Mouse (Mus musculus): ENCODE measurements around the gene Aldh16a1. TPM values are rescaled to one million over a fixed set of nuclear protein-coding genes. Genes with fewer than 3 reads are reported as not detected.
"Not testable (repeated sequence)": the region's sequence is repeated elsewhere in the genome, so short reads cannot be mapped to it uniquely, and the experiment has no call there.

Aldh16a1 gene
- polyA plus RNA-seq, 1 experiment from 2014 or later: 24.1 TPM

DNA sequence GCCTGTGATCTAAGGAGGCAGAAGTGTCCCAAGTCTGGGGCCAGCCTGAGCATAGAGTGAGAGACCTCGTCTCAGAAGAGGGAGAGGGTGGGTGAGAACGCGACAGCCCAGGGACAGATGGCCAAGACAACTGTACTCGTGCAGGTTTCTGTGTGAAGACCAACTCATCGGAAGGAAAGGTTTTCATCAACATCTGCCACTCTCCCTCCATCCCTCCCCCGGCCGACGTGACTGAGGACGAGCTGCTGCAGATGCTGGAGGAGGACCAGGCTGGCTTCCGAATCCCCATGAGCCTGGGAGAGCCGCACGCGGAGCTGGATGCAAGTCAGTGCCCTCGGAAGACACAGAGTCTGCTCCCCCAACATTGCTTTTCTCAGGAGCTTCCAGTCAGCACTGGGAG lies 3.1 kb upstream of the Aldh16a1 start:
- H3K27me3 ChIP-seq (ENCODE audit: control insufficient read depth, insufficient read depth, low read length): no peaks in the 10 kb centered on the region
- DNase-seq: no peak
- 86% methylated on average over 14 of the region's 14 CpGs for WGBS

DNA sequence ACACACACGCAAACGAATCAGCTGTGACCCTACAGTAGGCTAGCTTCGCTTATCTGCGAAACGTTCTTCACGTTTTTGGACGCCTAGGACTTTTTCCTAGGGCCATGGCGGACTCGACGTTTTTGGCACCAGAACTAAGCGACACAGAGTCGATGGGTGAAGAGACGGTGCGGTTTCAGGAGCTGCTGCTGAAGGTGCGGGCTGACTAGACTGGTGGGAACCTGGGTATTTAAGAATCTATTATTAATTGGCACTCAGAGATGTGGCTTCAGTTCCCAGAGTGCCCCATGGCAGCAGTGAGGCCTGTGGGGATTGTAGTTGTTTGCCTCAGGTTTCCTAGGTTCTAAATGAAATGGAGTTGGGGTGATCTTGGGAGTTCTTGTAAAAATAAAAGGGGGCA lies 1.8 kb upstream of the Aldh16a1 start:
- no peak overlapping the region for H3K4me3 ChIP-seq (replicated peaks; ENCODE audit: low read depth, low read length)
- no peaks in the 10 kb centered on the region for H3K9me3 ChIP-seq (ENCODE audit: control insufficient read depth, low read length)
- ATAC-seq (ENCODE audit: low FRiP score, low TSS enrichment): no peak
- no peaks in the 10 kb centered on the region for H3K27me3 ChIP-seq (ENCODE audit: control insufficient read depth, insufficient read depth, low read length)
- WGBS: 95% methylated on average over 15 of the region's 15 CpGs
- H3K4me1 ChIP-seq (ENCODE audit: control insufficient read depth, insufficient read depth, low read length): peaks cover 14% of the 10 kb centered on the region
- H3K9ac ChIP-seq (replicated peaks; ENCODE audit: low read length): no peak overlapping the region
- peaks cover 33% of the 10 kb centered on the region; the same call in 1 of the 2 replicates for H3K36me3 ChIP-seq (ENCODE audit: control insufficient read depth, insufficient read depth, low read length)
- H3K4me2 ChIP-seq (ENCODE audit: low read length): no peak overlapping the region
- no peak overlapping the region for H3K27ac ChIP-seq (replicated peaks; ENCODE audit: low read depth, low read length)
- DNase-seq: no peak

More for the DNA sequence above, 3.1 kb upstream of the Aldh16a1 start:
- Histone ChIP-seq H3K9ac (replicated peaks; ENCODE audit: low read length) (no peak overlapping the region), H3K4me2 (ENCODE audit: low read length) (no peak overlapping the region), H3K27ac (replicated peaks; ENCODE audit: low read depth, low read length) (no peak overlapping the region), H3K4me1 (ENCODE audit: control insufficient read depth, insufficient read depth, low read length) (peaks cover 18% of the 10 kb centered on the region), H3K4me3 (replicated peaks; ENCODE audit: low read depth, low read length) (no peak overlapping the region), H3K9me3 (ENCODE audit: control insufficient read depth, low read length) (no peaks in the 10 kb centered on the region), H3K36me3 (ENCODE audit: control insufficient read depth, insufficient read depth, low read length) (peaks cover 33% of the 10 kb centered on the region; the same call in 1 of the 2 replicates)
- ATAC-seq (ENCODE audit: low FRiP score, low TSS enrichment): no peak

DNA sequence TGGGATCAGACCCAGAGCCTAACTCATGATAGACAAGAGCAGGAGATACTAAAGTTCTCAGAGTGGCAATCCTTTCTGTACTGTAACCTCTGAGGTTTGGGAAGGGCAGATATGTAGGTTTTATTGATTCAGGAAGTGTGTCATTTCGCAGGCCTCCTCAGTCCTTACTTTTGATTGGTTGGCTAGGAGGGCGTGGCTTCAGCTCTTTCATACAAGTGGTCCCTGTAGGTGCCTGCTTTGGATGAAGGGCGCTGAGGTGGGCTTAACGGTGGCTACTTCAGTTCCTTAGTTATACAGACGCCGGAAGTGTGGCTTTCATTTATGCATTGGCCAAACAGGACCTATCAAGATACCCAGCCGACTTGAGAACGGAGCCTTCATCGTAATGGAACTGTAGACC lies 1.2 kb upstream of the Aldh16a1 start:
- Histone ChIP-seq H3K4me2 (ENCODE audit: low read length) (peak overlapping the region; percentile 91), H3K4me3 (replicated peaks; ENCODE audit: low read depth, low read length) (no peak overlapping the region)
- WGBS: 86% methylated on average over 9 of the region's 9 CpGs

DNA sequence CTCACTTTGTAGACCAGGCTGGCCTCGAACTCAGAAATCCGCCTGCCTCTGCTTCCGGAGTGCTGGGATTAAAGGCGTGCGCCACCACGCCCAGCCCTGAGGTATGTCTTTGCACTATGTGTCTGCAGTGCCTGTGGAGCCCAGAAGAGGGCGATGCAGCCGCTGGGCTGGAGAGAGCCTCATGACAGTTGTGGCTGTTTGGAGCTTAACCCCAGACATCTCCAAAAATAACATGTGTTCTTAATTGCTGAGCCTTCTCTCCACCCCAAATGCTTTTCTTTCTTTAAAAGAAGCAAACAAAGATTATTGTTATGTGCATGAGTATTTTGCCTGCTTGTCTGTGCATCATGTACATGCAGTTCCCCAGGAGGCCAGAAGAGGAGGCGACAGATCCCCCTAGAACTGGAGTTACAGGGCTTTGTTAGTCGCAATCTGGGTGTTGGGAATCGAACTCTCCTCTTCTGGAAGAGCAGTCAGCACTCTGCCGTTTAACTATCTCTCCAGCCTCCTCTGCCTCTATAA lies 670 bp upstream of the Aldh16a1 start:
- H3K27me3 ChIP-seq (ENCODE audit: control insufficient read depth, insufficient read depth, low read length): no peaks in the 10 kb centered on the region
- 81% methylated on average over 12 of the region's 12 CpGs for WGBS

More for the DNA sequence above, 1.2 kb upstream of the Aldh16a1 start:
- peaks cover 32% of the 10 kb centered on the region; the same call in 1 of the 2 replicates for H3K36me3 ChIP-seq (ENCODE audit: control insufficient read depth, insufficient read depth, low read length)
- peaks cover 14% of the 10 kb centered on the region for H3K4me1 ChIP-seq (ENCODE audit: control insufficient read depth, insufficient read depth, low read length)
- ATAC-seq (ENCODE audit: low FRiP score, low TSS enrichment) (no peak), DNase-seq (no peak)
- no peaks in the 10 kb centered on the region for H3K27me3 ChIP-seq (ENCODE audit: control insufficient read depth, insufficient read depth, low read length)
- no peaks in the 10 kb centered on the region for H3K9me3 ChIP-seq (ENCODE audit: control insufficient read depth, low read length)
- H3K9ac ChIP-seq (replicated peaks; ENCODE audit: low read length): no peak overlapping the region
- H3K27ac ChIP-seq (replicated peaks; ENCODE audit: low read depth, low read length): no peak overlapping the region

DNA sequence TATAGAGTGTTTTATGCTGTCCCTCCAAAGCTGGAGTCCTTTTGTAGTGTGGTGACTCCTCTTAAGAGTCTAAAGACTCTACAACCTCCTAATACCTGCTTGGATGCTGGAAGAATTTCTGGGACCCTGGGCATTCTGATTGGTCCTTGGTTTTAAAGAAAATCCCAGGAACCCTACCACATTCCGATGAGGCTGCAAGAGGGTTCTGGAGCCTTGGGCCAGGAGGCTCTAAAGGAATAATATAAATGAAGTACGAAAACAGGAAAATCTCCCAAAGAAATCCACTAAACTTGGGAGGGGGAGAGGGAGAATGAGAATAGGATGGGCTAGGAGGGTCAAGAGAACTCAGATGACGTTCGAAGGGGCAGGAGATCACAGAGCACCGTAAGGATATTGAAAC lies 798 bp downstream of the Aldh16a1 start:
- DNase-seq (no peak), ATAC-seq (ENCODE audit: low FRiP score, low TSS enrichment) (no peak)
- Histone ChIP-seq H3K27me3 (ENCODE audit: control insufficient read depth, insufficient read depth, low read length) (no peaks in the 10 kb centered on the region), H3K9me3 (ENCODE audit: control insufficient read depth, low read length) (no peaks in the 10 kb centered on the region), H3K4me3 (replicated peaks; ENCODE audit: low read depth, low read length) (peak overlapping the region; percentile 63), H3K9ac (replicated peaks; ENCODE audit: low read length) (peak overlapping the region; percentile 81), H3K4me1 (ENCODE audit: control insufficient read depth, insufficient read depth, low read length) (peaks cover 14% of the 10 kb centered on the region), H3K36me3 (ENCODE audit: control insufficient read depth, insufficient read depth, low read length) (peaks cover 14% of the 10 kb centered on the region; the same call in 1 of the 2 replicates), H3K27ac (replicated peaks; ENCODE audit: low read depth, low read length) (peak overlapping the region; percentile 95), H3K4me2 (ENCODE audit: low read length) (peak overlapping the region; percentile 91)
- WGBS: 3% methylated on average over 5 of the region's 5 CpGs

More for the DNA sequence above, 670 bp upstream of the Aldh16a1 start:
- ATAC-seq (ENCODE audit: low FRiP score, low TSS enrichment): no peak
- H3K9ac ChIP-seq (replicated peaks; ENCODE audit: low read length): 0 out of 2 replicates have a peak overlapping the region, but pooled peaks have one; percentile 81
- peaks cover 26% of the 10 kb centered on the region; the same call in 1 of the 2 replicates for H3K36me3 ChIP-seq (ENCODE audit: control insufficient read depth, insufficient read depth, low read length)
- DNase-seq: peak; percentile 56
- H3K4me2 ChIP-seq (ENCODE audit: low read length): peak overlapping the region; percentile 91
- H3K27ac ChIP-seq (replicated peaks; ENCODE audit: low read depth, low read length): 0 out of 2 replicates have a peak overlapping the region, but pooled peaks have one; percentile 95
- peak overlapping the region; percentile 63 for H3K4me3 ChIP-seq (replicated peaks; ENCODE audit: low read depth, low read length)
- H3K9me3 ChIP-seq (ENCODE audit: control insufficient read depth, low read length): no peaks in the 10 kb centered on the region
- peaks cover 14% of the 10 kb centered on the region for H3K4me1 ChIP-seq (ENCODE audit: control insufficient read depth, insufficient read depth, low read length)

DNA sequence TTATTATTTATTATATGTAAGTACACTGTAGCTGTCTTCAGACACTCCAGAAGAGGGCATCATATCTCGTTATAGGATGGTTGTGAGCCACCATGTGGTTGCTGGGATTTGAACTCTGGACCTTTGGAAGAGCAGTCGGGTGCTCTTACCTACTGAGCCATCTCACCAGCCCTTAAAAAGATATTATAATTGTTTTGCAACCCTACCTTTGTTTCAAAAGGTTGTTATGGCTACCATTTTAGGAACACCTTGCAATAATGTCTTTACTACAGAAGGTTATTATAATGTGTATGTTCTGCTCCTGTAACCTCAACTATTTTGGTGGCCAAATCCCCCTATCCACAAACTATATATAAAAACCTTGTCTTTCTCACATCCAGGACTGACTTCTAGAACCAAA lies 1.3 kb downstream of the Aldh16a1 start:
- WGBS: 89% methylated on average over 2 of the region's 2 CpGs
- H3K9me3 ChIP-seq (ENCODE audit: control insufficient read depth, low read length); H3K4me2 ChIP-seq (ENCODE audit: low read length); H3K4me3 ChIP-seq (replicated peaks; ENCODE audit: low read depth, low read length); DNase-seq; H3K9ac ChIP-seq (replicated peaks; ENCODE audit: low read length); H3K27me3 ChIP-seq (ENCODE audit: control insufficient read depth, insufficient read depth, low read length); ATAC-seq (ENCODE audit: low FRiP score, low TSS enrichment); H3K27ac ChIP-seq (replicated peaks; ENCODE audit: low read depth, low read length); H3K36me3 ChIP-seq (ENCODE audit: control insufficient read depth, insufficient read depth, low read length): not testable (repeated sequence)
- peaks cover 14% of the 10 kb centered on the region for H3K4me1 ChIP-seq (ENCODE audit: control insufficient read depth, insufficient read depth, low read length)

DNA sequence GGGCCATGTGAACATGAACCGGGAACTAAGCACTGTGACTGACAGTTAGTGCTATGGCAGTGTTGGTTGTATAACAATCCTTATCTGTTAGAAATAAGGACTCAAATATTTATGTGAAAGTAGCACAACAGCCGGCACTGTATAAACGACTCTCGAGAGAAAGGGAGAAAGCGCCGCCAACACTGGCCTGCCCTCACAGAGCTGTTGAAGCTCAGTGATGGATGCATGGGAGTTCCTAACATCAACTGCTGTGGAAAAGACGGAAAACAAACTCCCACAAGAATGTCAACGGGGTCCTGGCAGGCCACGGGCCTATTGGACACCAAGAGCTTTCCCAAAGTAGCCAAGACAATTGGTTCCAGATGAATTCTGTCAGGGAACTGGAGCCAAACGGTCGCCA lies 3.1 kb downstream of the Aldh16a1 start:
- H3K9me3 ChIP-seq (ENCODE audit: control insufficient read depth, low read length): no peaks in the 10 kb centered on the region
- H3K4me2 ChIP-seq (ENCODE audit: low read length): no peak overlapping the region
- H3K36me3 ChIP-seq (ENCODE audit: control insufficient read depth, insufficient read depth, low read length): peaks cover 1% of the 10 kb centered on the region; the same call in 1 of the 2 replicates
- H3K27me3 ChIP-seq (ENCODE audit: control insufficient read depth, insufficient read depth, low read length): no peaks in the 10 kb centered on the region
- H3K4me3 ChIP-seq (replicated peaks; ENCODE audit: low read depth, low read length): no peak overlapping the region
- no peak overlapping the region for H3K9ac ChIP-seq (replicated peaks; ENCODE audit: low read length)
- DNase-seq (no peak), ATAC-seq (ENCODE audit: low FRiP score, low TSS enrichment) (no peak)
- 74% methylated on average over 11 of the region's 11 CpGs for WGBS
- peaks cover 14% of the 10 kb centered on the region for H3K4me1 ChIP-seq (ENCODE audit: control insufficient read depth, insufficient read depth, low read length)
- no peak overlapping the region for H3K27ac ChIP-seq (replicated peaks; ENCODE audit: low read depth, low read length)

DNA sequence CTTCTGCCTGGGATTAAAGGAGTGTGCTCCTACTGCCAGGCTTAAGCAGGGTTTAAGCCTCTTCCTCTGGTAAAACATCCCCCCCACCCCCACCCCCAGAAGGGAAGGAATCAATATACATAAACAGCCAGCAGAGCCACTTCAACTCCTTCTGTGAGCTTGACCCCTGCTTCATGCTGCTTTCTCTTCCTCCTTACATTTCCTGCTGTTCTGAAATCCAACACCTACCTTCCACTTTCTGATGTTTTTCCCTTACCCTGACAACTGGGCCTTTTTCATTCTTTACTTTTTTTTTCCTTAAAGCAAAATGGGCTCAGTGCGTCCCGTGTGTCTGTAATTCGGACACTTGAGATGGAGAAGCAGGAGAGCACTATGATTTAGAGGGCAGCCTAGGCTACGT lies 4.1 kb downstream of the Aldh16a1 start:
- no peak for ATAC-seq (ENCODE audit: low FRiP score, low TSS enrichment)
- H3K9me3 ChIP-seq (ENCODE audit: control insufficient read depth, low read length): no peaks in the 10 kb centered on the region
- WGBS: 79% methylated on average over 4 of the region's 4 CpGs

DNA sequence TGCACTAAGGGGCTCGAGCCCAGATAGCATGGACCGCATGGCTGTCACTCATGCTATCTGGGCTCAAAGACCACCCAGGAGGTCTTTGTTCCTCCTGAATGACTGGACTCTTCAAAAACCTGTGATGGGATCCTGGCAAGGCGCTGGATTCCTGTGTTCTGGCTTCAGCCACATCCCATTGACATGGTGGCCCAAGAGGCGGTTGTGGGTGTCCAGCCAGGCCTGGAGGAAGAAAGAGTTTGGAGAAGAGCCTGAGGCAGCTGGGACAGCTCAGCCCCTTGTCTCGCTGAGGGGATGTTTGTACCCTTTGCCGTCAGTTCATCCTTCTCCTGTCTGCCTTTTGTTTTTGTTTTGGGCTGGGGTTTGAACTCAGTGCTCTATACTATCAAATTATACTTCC lies 4.8 kb downstream of the Aldh16a1 start:
- Histone ChIP-seq H3K9me3 (ENCODE audit: control insufficient read depth, low read length) (no peaks in the 10 kb centered on the region), H3K27me3 (ENCODE audit: control insufficient read depth, insufficient read depth, low read length) (no peaks in the 10 kb centered on the region), H3K9ac (replicated peaks; ENCODE audit: low read length) (no peak overlapping the region), H3K4me3 (replicated peaks; ENCODE audit: low read depth, low read length) (no peak overlapping the region), H3K4me2 (ENCODE audit: low read length) (no peak overlapping the region), H3K27ac (replicated peaks; ENCODE audit: low read depth, low read length) (no peak overlapping the region), H3K36me3 (ENCODE audit: control insufficient read depth, insufficient read depth, low read length) (peaks cover 15% of the 10 kb centered on the region; the same call in 1 of the 2 replicates), H3K4me1 (ENCODE audit: control insufficient read depth, insufficient read depth, low read length) (peaks cover 5% of the 10 kb centered on the region; the same call in 1 of the 2 replicates)
- WGBS: 13% methylated on average over 6 of the region's 6 CpGs
- DNase-seq: no peak
- no peak for ATAC-seq (ENCODE audit: low FRiP score, low TSS enrichment)

More for the DNA sequence above, 4.1 kb downstream of the Aldh16a1 start:
- Histone ChIP-seq H3K9ac (replicated peaks; ENCODE audit: low read length) (peak overlapping the region; percentile 23; the same call in 1 of the 2 replicates), H3K4me3 (replicated peaks; ENCODE audit: low read depth, low read length) (no peak overlapping the region), H3K27ac (replicated peaks; ENCODE audit: low read depth, low read length) (no peak overlapping the region), H3K36me3 (ENCODE audit: control insufficient read depth, insufficient read depth, low read length) (peaks cover 11% of the 10 kb centered on the region; the same call in 1 of the 2 replicates), H3K4me2 (ENCODE audit: low read length) (no peak overlapping the region), H3K27me3 (ENCODE audit: control insufficient read depth, insufficient read depth, low read length) (no peaks in the 10 kb centered on the region), H3K4me1 (ENCODE audit: control insufficient read depth, insufficient read depth, low read length) (peaks cover 11% of the 10 kb centered on the region)
- DNase-seq: no peak

Data from midbrain, embryonic 14.5 days (tissue).